Mouse (Mus musculus): ENCODE results near the gene Gm10024. TPM values are rescaled to one million over a fixed set of nuclear protein-coding genes. Genes with fewer than 3 reads are reported as not detected.
A peak's percentile ranks its signal among the peaks of the same experiment; 100 is the strongest.
"Not testable (repeated sequence)": the region's sequence is repeated elsewhere in the genome, so short reads cannot be mapped to it uniquely, and the experiment has no call there.

Gm10024 gene
- not detected in 2 replicates for polyA plus RNA-seq (2015; fragmentation: Nextera tagmentation; extraction: Ambion mirVana)

- not testable (repeated sequence) for H3K4me3 ChIP-seq; H3K27me3 ChIP-seq (replicated peaks); H3K27ac ChIP-seq; H3K4me2 ChIP-seq; H3K9me3 ChIP-seq; H3K36me3 ChIP-seq (replicated peaks); H3K9ac ChIP-seq; H3K4me1 ChIP-seq; ATAC-seq (replicated peaks)
Observed at GRCm38 (mm10) chr10:77711157-77711556, at the start of gene Gm10024. Gene Gm10024, plus strand, starts transcription at chr10:77711457.

- no peak overlapping the region; the same call in 1 of the 2 replicates for H3K4me2 ChIP-seq
Observed at GRCm38 (mm10) chr10:77663949-77664665, 47.1 kb upstream of the Gm10024 start.

GRCm38 (mm10) chr10:77666342-77666741 is 44.9 kb upstream of the Gm10024 start:
- Histone ChIP-seq H3K27ac (no peak overlapping the region), H3K4me1 (no peaks in the 10 kb centered on the region), H3K9ac (no peak overlapping the region), H3K9me3 (no peaks in the 10 kb centered on the region), H3K4me2 (no peak overlapping the region), H3K36me3 (replicated peaks) (no peaks in the 10 kb centered on the region), H3K4me3 (no peak overlapping the region), H3K27me3 (replicated peaks) (no peaks in the 10 kb centered on the region)
- no peak for ATAC-seq (replicated peaks)
- WGBS = 79% methylated on average over 8 of the region's 8 CpGs

More at GRCm38 (mm10) chr10:77663949-77664665, 47.1 kb upstream of the Gm10024 start:
- Histone ChIP-seq H3K27me3 (replicated peaks) (no peaks in the 10 kb centered on the region), H3K9ac (no peak overlapping the region), H3K27ac (no peak overlapping the region), H3K4me3 (no peak overlapping the region), H3K4me1 (no peaks in the 10 kb centered on the region), H3K36me3 (replicated peaks) (no peaks in the 10 kb centered on the region), H3K9me3 (no peaks in the 10 kb centered on the region)
- 63% methylated on average over 43 of the region's 43 CpGs for whole genome bisulfite sequencing
- no peak for ATAC-seq (replicated peaks)

- Histone ChIP-seq H3K4me3 (no peak overlapping the region), H3K4me1 (no peaks in the 10 kb centered on the region), H3K36me3 (replicated peaks) (no peaks in the 10 kb centered on the region), H3K27ac (no peak overlapping the region), H3K9ac (no peak overlapping the region), H3K4me2 (no peak overlapping the region), H3K27me3 (replicated peaks) (no peaks in the 10 kb centered on the region), H3K9me3 (no peaks in the 10 kb centered on the region)
- ATAC-seq (replicated peaks) = no peak
- WGBS = 83% methylated on average over 4 of the region's 4 CpGs
Observed at GRCm38 (mm10) chr10:77667402-77667801, 43.9 kb upstream of the Gm10024 start.

GRCm38 (mm10) chr10:77670710-77671109 is 40.5 kb upstream of the Gm10024 start:
- Histone ChIP-seq H3K27me3 (replicated peaks) (no peaks in the 10 kb centered on the region), H3K4me1 (no peaks in the 10 kb centered on the region), H3K4me3 (no peak overlapping the region), H3K4me2 (no peak overlapping the region), H3K36me3 (replicated peaks) (no peaks in the 10 kb centered on the region), H3K9me3 (no peaks in the 10 kb centered on the region), H3K9ac (no peak overlapping the region), H3K27ac (no peak overlapping the region)
- no peak for ATAC-seq (replicated peaks)
- WGBS = 86% methylated on average over 4 of the region's 4 CpGs

GRCm38 (mm10) chr10:77671519-77671918 is 39.7 kb upstream of the Gm10024 start:
- no peak overlapping the region for H3K4me2 ChIP-seq
- H3K27me3 ChIP-seq (replicated peaks) = no peaks in the 10 kb centered on the region
- H3K27ac ChIP-seq = no peak overlapping the region
- no peaks in the 10 kb centered on the region for H3K9me3 ChIP-seq
- H3K9ac ChIP-seq = no peak overlapping the region
- H3K36me3 ChIP-seq (replicated peaks) = no peaks in the 10 kb centered on the region
- 86% methylated on average over 4 of the region's 4 CpGs for WGBS
- no peak overlapping the region for H3K4me3 ChIP-seq
- no peak for ATAC-seq (replicated peaks)
- no peaks in the 10 kb centered on the region for H3K4me1 ChIP-seq

GRCm38 (mm10) chr10:77673765-77674164 is 37.5 kb upstream of the Gm10024 start:
- no peak overlapping the region for H3K4me3 ChIP-seq
- H3K4me2 ChIP-seq = no peak overlapping the region
- H3K9me3 ChIP-seq = no peaks in the 10 kb centered on the region
- H3K27me3 ChIP-seq (replicated peaks) = peaks cover 18% of the 10 kb centered on the region
- H3K9ac ChIP-seq = no peak overlapping the region
- ATAC-seq (replicated peaks) = no peak
- peaks cover 14% of the 10 kb centered on the region for H3K4me1 ChIP-seq
- 57% methylated on average over 13 of the region's 13 CpGs for WGBS
- no peaks in the 10 kb centered on the region for H3K36me3 ChIP-seq (replicated peaks)
- no peak overlapping the region for H3K27ac ChIP-seq

- Histone ChIP-seq H3K4me2 (peak overlapping the region; percentile 68), H3K27me3 (replicated peaks) (peaks cover 21% of the 10 kb centered on the region), H3K4me3 (peak overlapping the region; percentile 33), H3K9me3 (no peaks in the 10 kb centered on the region), H3K9ac (no peak overlapping the region), H3K4me1 (peaks cover 14% of the 10 kb centered on the region), H3K27ac (no peak overlapping the region), H3K36me3 (replicated peaks) (no peaks in the 10 kb centered on the region)
- peak; percentile 52 for ATAC-seq (replicated peaks)
- WGBS = 0% methylated on average over 34 of the region's 35 CpGs
Observed at GRCm38 (mm10) chr10:77677562-77677961, 33.7 kb upstream of the Gm10024 start.

- no peak overlapping the region for H3K9ac ChIP-seq
- no peak for ATAC-seq (replicated peaks)
- H3K4me3 ChIP-seq = no peak overlapping the region
- 78% methylated on average over 7 of the region's 7 CpGs for WGBS
- H3K4me2 ChIP-seq = no peak overlapping the region
- no peaks in the 10 kb centered on the region for H3K9me3 ChIP-seq
- H3K27me3 ChIP-seq (replicated peaks) = peaks cover 19% of the 10 kb centered on the region
- H3K4me1 ChIP-seq = peaks cover 16% of the 10 kb centered on the region
- no peaks in the 10 kb centered on the region for H3K36me3 ChIP-seq (replicated peaks)
- H3K27ac ChIP-seq = no peak overlapping the region
Observed at GRCm38 (mm10) chr10:77682994-77683393, 28.3 kb upstream of the Gm10024 start.

GRCm38 (mm10) chr10:77684181-77684580 is 27.1 kb upstream of the Gm10024 start:
- no peak for ATAC-seq (replicated peaks)
- H3K9me3 ChIP-seq = no peaks in the 10 kb centered on the region
- no peaks in the 10 kb centered on the region for H3K36me3 ChIP-seq (replicated peaks)
- H3K9ac ChIP-seq = no peak overlapping the region
- 39% methylated on average over 8 of the region's 8 CpGs for WGBS
- H3K27me3 ChIP-seq (replicated peaks) = 0 out of 2 replicates have a peak, but pooled peaks cover 11% of the 10 kb centered on the region
- H3K27ac ChIP-seq = no peak overlapping the region
- no peak overlapping the region for H3K4me2 ChIP-seq
- no peak overlapping the region for H3K4me3 ChIP-seq
- peaks cover 12% of the 10 kb centered on the region; the same call in 1 of the 2 replicates for H3K4me1 ChIP-seq

- no peak within 1 kb of the TSS for H3K4me3 ChIP-seq
- no peak within 1 kb of the TSS for H3K4me2 ChIP-seq
- no peak within 1 kb of the TSS for H3K27ac ChIP-seq
- 7% methylated on average over 22 of the region's 22 CpGs for whole genome bisulfite sequencing
- no peaks in the 10 kb centered on the region for H3K36me3 ChIP-seq (replicated peaks)
- H3K9ac ChIP-seq = no peak within 1 kb of the TSS
- no peaks in the 10 kb centered on the region for H3K9me3 ChIP-seq
- no peak for ATAC-seq (replicated peaks)
- H3K27me3 ChIP-seq (replicated peaks) = 0 out of 2 replicates have a peak, but pooled peaks cover 11% of the 10 kb centered on the region
- peaks cover 12% of the 10 kb centered on the region; the same call in 1 of the 2 replicates for H3K4me1 ChIP-seq
Observed at GRCm38 (mm10) chr10:77685895-77686664, 25.2 kb upstream of the Gm10024 start, which contains the start of gene Tspear. Gene Tspear, plus strand, starts transcription at chr10:77686569.

- H3K36me3 ChIP-seq (replicated peaks) = no peaks in the 10 kb centered on the region
- no peak overlapping the region for H3K4me2 ChIP-seq
- H3K9ac ChIP-seq = no peak overlapping the region
- no peaks in the 10 kb centered on the region for H3K9me3 ChIP-seq
- ATAC-seq (replicated peaks) = no peak
- H3K27ac ChIP-seq = no peak overlapping the region
- H3K4me1 ChIP-seq = peaks cover 12% of the 10 kb centered on the region; the same call in 1 of the 2 replicates
- 0 out of 2 replicates have a peak, but pooled peaks cover 11% of the 10 kb centered on the region for H3K27me3 ChIP-seq (replicated peaks)
- no peak overlapping the region for H3K4me3 ChIP-seq
- WGBS = 25% methylated on average over 10 of the region's 10 CpGs
Observed at GRCm38 (mm10) chr10:77687021-77687420, 24.2 kb upstream of the Gm10024 start.
